Mouse (Mus musculus) ES-Bruce4 (cell line): Measurements from ENCODE around the gene Ccdc194. TPM values are rescaled to one million over a fixed set of nuclear protein-coding genes. Genes with fewer than 3 reads are reported as not detected.

Experiments
- H3K27ac ChIP-seq: 2 replicates; pipeline ENCODE4 v1.5.1; 2012; ENCODE audit warnings: low read length, inconsistent platforms; ENCODE audit not compliant: insufficient read depth
- H3K27me3 ChIP-seq: 2 replicates; pipeline ENCODE4 v1.6.1; 2012; ENCODE audit warnings: mild to moderate bottlenecking, low read length, inconsistent platforms; ENCODE audit not compliant: control insufficient read depth, poor library complexity, insufficient read depth, severe bottlenecking
- H3K36me3 ChIP-seq: 2 replicates; pipeline ENCODE4 v1.6.1; 2012; ENCODE audit warnings: inconsistent platforms, mild to moderate bottlenecking, low read length, moderate library complexity; ENCODE audit not compliant: control insufficient read depth, poor library complexity, insufficient read depth, severe bottlenecking
- H3K4me1 ChIP-seq: one replicate; pipeline ENCODE4 v1.8.1; 2011; ENCODE audit warnings: low read length; ENCODE audit not compliant: control insufficient read depth, insufficient read depth
- H3K4me3 ChIP-seq: 2 replicates; pipeline ENCODE4 v1.5.1; 2011; ENCODE audit warnings: low read depth, mild to moderate bottlenecking, low read length
- H3K9ac ChIP-seq: 2 replicates; pipeline ENCODE4 v1.6.1; 2012; ENCODE audit warnings: low read depth, mild to moderate bottlenecking, inconsistent platforms; ENCODE audit not compliant: poor library complexity, severe bottlenecking
- H3K9me3 ChIP-seq: replicated peaks from 2 replicates; pipeline ENCODE4 v1.6.1; 2012; ENCODE audit warnings: mild to moderate bottlenecking, low read length, inconsistent platforms; ENCODE audit not compliant: control insufficient read depth, poor library complexity, insufficient read depth, severe bottlenecking
- CTCF ChIP-seq: IDR thresholded peaks from one replicate; pipeline ENCODE4 v1.8.1; 2011; ENCODE audit warnings: low read depth, low read length
- EP300 ChIP-seq: IDR thresholded peaks from 2 replicates; pipeline ENCODE4 v1.6.1; 2011; ENCODE audit warnings: low read depth, low read length; ENCODE audit not compliant: insufficient read depth
- POLR2A ChIP-seq: IDR thresholded peaks from one replicate; pipeline ENCODE4 v1.8.1; 2011; ENCODE audit warnings: low read length; ENCODE audit not compliant: insufficient read depth
- polyA plus RNA-seq: library from polyadenylated mRNA; stranded (reverse); fragments of >200 nt; gene quantifications from 2 replicates; pipeline ENCODE4 v1.2.4, GENCODE M21; 2011; ENCODE audit warnings: low read depth; ENCODE audit not compliant: missing spikeins, insufficient read depth, insufficient read length

Ccdc194 gene
- polyA plus RNA-seq, 1 experiment = 4.9 TPM

DNA sequence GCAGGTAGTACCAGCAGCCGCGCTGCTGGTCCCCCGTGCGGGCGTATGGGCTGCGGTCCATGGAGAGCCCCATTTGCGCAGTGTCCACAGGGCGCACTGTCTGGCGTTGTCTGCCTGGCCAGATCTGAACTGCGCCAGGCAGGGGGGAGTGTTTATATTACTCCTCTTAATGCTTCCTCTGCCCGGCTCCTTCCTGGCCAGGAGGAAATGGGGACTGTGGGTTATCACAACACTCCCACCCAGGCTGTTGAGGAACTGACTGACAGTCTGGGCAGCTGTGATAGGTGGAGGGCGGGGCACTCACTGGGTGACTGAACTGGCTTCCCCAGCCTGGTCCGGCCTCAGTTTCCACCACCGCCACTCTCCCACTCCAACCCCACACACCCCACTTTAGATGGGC, 13.9 kb downstream of the Ccdc194 start, which contains the start of gene Plvap:
Plvap (minus strand) TSS at position 109 of the 400 bp plus-strand sequence.
- Histone ChIP-seq H3K9me3 (no peaks in the 10 kb centered on the region), H3K36me3 (no peaks in the 10 kb centered on the region), H3K4me3 (peak within 1 kb of the TSS; percentile 40), H3K9ac (peak within 1 kb of the TSS; percentile 15; the same call in 1 of the 2 replicates), H3K27me3 (no peaks in the 10 kb centered on the region), H3K27ac (no peak within 1 kb of the TSS), H3K4me1 (peaks cover 2% of the 10 kb centered on the region)
- TF ChIP-seq CTCF = no peak
- TF ChIP-seq POLR2A = no peak
- no peak for TF ChIP-seq EP300

DNA sequence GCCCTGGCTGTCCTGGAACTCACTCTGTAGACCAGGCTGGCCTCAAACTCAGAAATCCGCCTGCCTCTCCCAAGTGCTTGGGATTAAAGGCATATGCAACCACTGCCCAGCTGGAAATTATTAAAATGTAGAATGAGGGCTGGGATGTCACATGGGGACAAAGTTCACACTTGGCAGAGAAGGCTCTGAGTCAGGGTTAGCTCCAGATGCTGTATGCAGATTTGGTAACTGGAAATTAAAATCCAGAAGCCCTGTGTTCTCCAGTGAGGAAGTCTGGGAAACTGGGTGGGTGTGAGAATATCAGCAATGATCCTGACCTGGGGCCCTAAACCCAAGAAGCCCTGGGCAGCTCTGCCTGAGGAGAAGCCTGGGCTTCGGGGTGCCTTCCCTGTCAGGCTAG, 16.2 kb downstream of the Ccdc194 start:
- H3K27ac ChIP-seq = no peak overlapping the region
- no peaks in the 10 kb centered on the region for H3K27me3 ChIP-seq
- no peak overlapping the region for H3K9ac ChIP-seq
- no peaks in the 10 kb centered on the region for H3K9me3 ChIP-seq
- no peak overlapping the region for H3K4me3 ChIP-seq
- no peaks in the 10 kb centered on the region for H3K36me3 ChIP-seq
- TF ChIP-seq POLR2A (no peak), CTCF (no peak)
- H3K4me1 ChIP-seq = peaks cover 4% of the 10 kb centered on the region

DNA sequence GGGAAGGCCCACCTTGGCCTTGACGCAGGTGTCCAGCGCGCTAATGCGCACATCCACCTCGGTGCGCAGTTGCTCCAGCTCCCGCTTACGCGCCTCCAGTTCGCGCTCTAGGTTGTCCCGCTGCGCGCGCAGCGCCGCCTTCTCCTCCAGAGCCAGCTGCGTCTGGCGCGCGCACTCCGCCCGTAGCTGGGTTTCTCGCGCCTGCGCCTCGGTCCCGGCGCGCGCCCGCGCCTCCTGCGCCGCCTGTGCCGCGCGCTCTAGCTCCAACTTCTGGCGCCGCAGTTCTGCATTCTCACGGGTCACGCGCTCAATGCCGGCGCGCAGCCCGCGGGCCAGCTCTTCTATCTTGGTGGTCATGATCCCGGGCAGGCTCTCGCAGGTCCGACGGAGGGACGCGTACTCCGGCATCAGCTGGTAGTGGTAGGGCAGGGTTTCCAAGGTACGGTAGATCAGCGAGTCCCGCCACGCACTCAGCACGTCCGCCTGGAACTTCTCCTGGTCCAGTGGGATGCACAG, 17.9 kb downstream of the Ccdc194 start:
- Histone ChIP-seq H3K27me3 (no peaks in the 10 kb centered on the region), H3K4me3 (peak overlapping the region; percentile 80), H3K4me1 (peaks cover 3% of the 10 kb centered on the region), H3K9me3 (no peaks in the 10 kb centered on the region), H3K9ac (peak overlapping the region; percentile 66), H3K27ac (no peak overlapping the region), H3K36me3 (no peaks in the 10 kb centered on the region)
- TF ChIP-seq CTCF (no peak), POLR2A (peak; percentile 26)

DNA sequence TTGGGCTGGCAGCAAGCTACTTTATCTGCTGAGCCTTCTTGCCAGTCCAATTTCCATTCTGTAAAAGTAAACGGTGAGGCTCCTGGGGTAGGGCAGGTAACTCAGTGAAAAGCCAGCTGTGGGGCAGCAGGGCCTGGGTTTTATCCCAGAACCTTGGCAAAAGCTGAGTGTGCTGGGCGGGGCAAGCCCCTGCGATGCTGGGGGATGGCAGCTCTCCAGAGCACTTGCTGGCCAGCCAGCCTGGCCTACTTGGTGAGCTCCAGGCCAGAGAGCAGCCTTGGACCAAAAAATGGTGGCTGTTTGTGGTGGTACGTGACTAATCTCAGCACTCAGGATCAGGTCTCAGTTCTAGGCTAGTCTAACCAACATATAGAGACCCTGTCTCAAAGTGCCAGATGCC, 19.5 kb downstream of the Ccdc194 start:
- H3K9ac ChIP-seq = no peak overlapping the region
- H3K27me3 ChIP-seq = no peaks in the 10 kb centered on the region
- no peak overlapping the region for H3K4me3 ChIP-seq
- H3K36me3 ChIP-seq = no peaks in the 10 kb centered on the region
- no peaks in the 10 kb centered on the region for H3K9me3 ChIP-seq
- peaks cover 3% of the 10 kb centered on the region for H3K4me1 ChIP-seq
- no peak overlapping the region for H3K27ac ChIP-seq
- TF ChIP-seq POLR2A = no peak
- no peak for TF ChIP-seq CTCF
- TF ChIP-seq EP300 = no peak

DNA sequence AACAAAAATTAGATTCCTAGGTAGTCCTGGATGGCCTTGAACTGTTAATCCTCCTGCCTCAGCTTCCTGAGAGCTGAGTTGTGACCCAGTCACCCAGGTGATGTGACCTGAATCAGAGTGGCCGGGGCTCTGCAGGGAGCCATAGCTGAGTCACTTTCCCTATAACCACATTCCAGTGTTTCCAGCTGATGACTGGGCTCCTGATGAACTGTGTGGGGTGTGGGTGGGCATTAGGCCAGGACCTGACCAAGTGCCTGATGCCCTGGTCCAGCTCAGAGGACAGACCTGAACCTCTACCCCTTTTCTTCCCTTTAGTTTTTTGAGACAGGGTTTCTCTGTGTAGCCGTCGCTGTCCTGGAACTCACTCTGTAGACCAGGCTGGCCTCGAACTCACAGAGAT, 20.2 kb downstream of the Ccdc194 start:
- Histone ChIP-seq H3K4me1 (peaks cover 3% of the 10 kb centered on the region), H3K36me3 (no peaks in the 10 kb centered on the region), H3K4me3 (no peak overlapping the region), H3K9ac (no peak overlapping the region), H3K9me3 (no peaks in the 10 kb centered on the region), H3K27me3 (no peaks in the 10 kb centered on the region), H3K27ac (no peak overlapping the region)
- TF ChIP-seq CTCF = no peak
- no peak for TF ChIP-seq EP300
- no peak for TF ChIP-seq POLR2A

DNA sequence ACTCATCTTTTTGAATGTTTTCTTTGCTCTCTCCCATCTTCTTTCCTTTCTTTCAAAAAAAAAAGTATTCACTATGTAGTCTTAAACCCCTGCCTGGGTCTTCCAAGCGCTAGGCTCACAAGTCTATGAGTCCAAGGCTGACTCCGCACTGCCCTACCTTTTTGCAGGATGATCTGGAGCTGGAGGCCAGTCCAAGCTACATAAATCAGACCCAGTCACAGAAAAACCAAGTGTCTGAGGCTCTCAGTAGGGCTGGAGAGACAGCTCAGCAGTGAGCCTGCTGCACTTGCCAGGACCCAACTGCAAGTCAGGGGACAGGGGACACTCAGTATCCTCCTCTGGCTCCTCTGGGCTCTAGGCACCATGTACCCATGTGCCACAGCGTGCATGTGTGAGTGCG, 21.2 kb downstream of the Ccdc194 start:
- Histone ChIP-seq H3K4me1 (peaks cover 5% of the 10 kb centered on the region), H3K4me3 (no peak overlapping the region), H3K36me3 (no peaks in the 10 kb centered on the region), H3K9ac (no peak overlapping the region), H3K27me3 (no peaks in the 10 kb centered on the region), H3K9me3 (no peaks in the 10 kb centered on the region), H3K27ac (no peak overlapping the region)
- no peak for TF ChIP-seq POLR2A
- TF ChIP-seq CTCF = no peak
- TF ChIP-seq EP300 = no peak
